31 mouse cellular contexts compared by ENCODE assay signal in the genomic region with DNA sequence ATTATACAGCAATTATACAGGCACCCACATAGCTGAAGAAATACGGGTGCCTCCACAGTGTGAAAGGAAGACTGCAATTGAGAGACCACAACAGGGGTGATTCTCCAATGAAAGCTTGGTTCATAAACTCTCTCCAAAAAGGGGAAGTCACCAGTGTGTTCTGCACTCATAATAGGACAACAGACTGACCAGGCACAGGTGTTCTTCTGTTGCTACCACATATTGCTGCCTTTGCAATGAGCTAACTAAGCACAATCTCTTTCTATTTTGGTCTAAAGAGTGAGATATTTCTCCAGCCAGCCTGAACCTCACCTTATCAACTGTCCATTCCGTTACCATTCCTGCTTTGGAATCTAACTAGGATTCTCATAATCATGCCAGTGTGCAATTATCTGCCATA.
"Had no signal": no experiment of that assay in that cellular context is flagged by ENCODE, and none has a peak within 500 bp of the region (broad histone marks: within the 10 kb centered on the region; RNA-seq: fewer than 3 reads in every experiment).

No protein-coding gene starts in this region.

- H3K27me3 ChIP-seq: limb, embryonic 12.5 days; limb, embryonic 13.5 days; limb, embryonic 15.5 days; liver, embryonic 12.5 days; liver, embryonic 13.5 days; liver, embryonic 15.5 days; lung, embryonic 15.5 days; megakaryocyte, embryonic 14.5 days; midbrain, embryonic 12.5 days; midbrain, embryonic 13.5 days; midbrain, embryonic 15.5 days had no signal

- H3K27ac ChIP-seq: limb, embryonic 10.5 days; limb, embryonic 12.5 days; limb, embryonic 13.5 days; limb, embryonic 15.5 days; liver, embryonic 12.5 days; liver, embryonic 13.5 days; liver, embryonic 14.5 days; liver, embryonic 15.5 days; lung, embryonic 15.5 days; macrophage; midbrain, embryonic 10.5 days; midbrain, embryonic 12.5 days; midbrain, embryonic 13.5 days; midbrain, embryonic 15.5 days had no signal

- H3K36me3 ChIP-seq: limb, embryonic 10.5 days; limb, embryonic 12.5 days; limb, embryonic 13.5 days; limb, embryonic 15.5 days; liver, embryonic 12.5 days; liver, embryonic 13.5 days; liver, embryonic 15.5 days; lung, embryonic 15.5 days; midbrain, embryonic 10.5 days; midbrain, embryonic 12.5 days; midbrain, embryonic 13.5 days; midbrain, embryonic 15.5 days had no signal

- H3K4me3 ChIP-seq: limb, embryonic 10.5 days; limb, embryonic 12.5 days; limb, embryonic 13.5 days; limb, embryonic 15.5 days; liver, embryonic 12.5 days; liver, embryonic 13.5 days; liver, embryonic 15.5 days; lung, embryonic 15.5 days; megakaryocyte, embryonic 14.5 days; midbrain, embryonic 10.5 days; midbrain, embryonic 12.5 days; midbrain, embryonic 13.5 days; midbrain, embryonic 15.5 days; myocyte had no signal

- H3K9me3 ChIP-seq: limb, embryonic 10.5 days; limb, embryonic 12.5 days; limb, embryonic 15.5 days; liver, embryonic 13.5 days; liver, embryonic 15.5 days; lung, embryonic 15.5 days; midbrain, embryonic 10.5 days; midbrain, embryonic 12.5 days; midbrain, embryonic 13.5 days; midbrain, embryonic 15.5 days had no signal

- H3K4me1 ChIP-seq: limb, embryonic 10.5 days; limb, embryonic 12.5 days; limb, embryonic 13.5 days; limb, embryonic 15.5 days; liver, embryonic 12.5 days; liver, embryonic 13.5 days; liver, embryonic 15.5 days; lung, embryonic 15.5 days; megakaryocyte, embryonic 14.5 days; midbrain, embryonic 10.5 days; midbrain, embryonic 12.5 days; midbrain, embryonic 13.5 days; midbrain, embryonic 15.5 days had no signal

- H3K4me2 ChIP-seq: limb, embryonic 12.5 days; limb, embryonic 13.5 days; limb, embryonic 15.5 days; liver, embryonic 11.5 days; liver, embryonic 12.5 days; liver, embryonic 13.5 days; liver, embryonic 15.5 days; lung, embryonic 14.5 days; lung, embryonic 15.5 days; midbrain, embryonic 11.5 days; midbrain, embryonic 12.5 days; midbrain, embryonic 13.5 days; midbrain, embryonic 15.5 days had no signal

- ATAC-seq: liver, embryonic 12.5 days; liver, postnatal 0 days; lung, postnatal 0 days; midbrain, embryonic 13.5 days; midbrain, embryonic 15.5 days; midbrain, embryonic 16.5 days had no signal

- H3K9ac ChIP-seq: limb, embryonic 12.5 days; limb, embryonic 13.5 days; limb, embryonic 15.5 days; liver, embryonic 12.5 days; liver, embryonic 13.5 days; liver, embryonic 14.5 days; liver, embryonic 15.5 days; liver, postnatal 0 days; lung, embryonic 14.5 days; lung, embryonic 15.5 days; midbrain, embryonic 12.5 days; midbrain, embryonic 13.5 days; midbrain, embryonic 15.5 days had no signal

- DNase-seq: left cerebral cortex, postnatal 4 days; liver; liver, embryonic 13.5 days; liver, postnatal 0 days; lung, adult 18-20 months; lung, adult 2 months; lung, embryonic 14.5 days; lung, postnatal 10 days; lung, postnatal 14 days; lung, postnatal 36 days; lung, postnatal 4 days; midbrain, embryonic 14.5 days had no signal
